Mouse (Mus musculus) layer of hippocampus, adult 18-20 months (tissue): Measurements from ENCODE around the gene Mat2a. TPM values are rescaled to one million over a fixed set of nuclear protein-coding genes. Genes with fewer than 3 reads are reported as not detected.

Experiments
- DNase-seq, 2 experiments: peaks; one replicate each; pipeline ENCODE4 v3.0.0; 2022; ENCODE audit warnings: low spot score in 2 of 2
- total RNA-seq, 2 experiments: library from RNA; stranded (reverse); gene quantifications; 2 replicates each; pipeline ENCODE4 v1.2.3; 2021

Gene Mat2a
- total RNA-seq, 2 experiments from 2014 or later: 193 to 211 TPM

DNA sequence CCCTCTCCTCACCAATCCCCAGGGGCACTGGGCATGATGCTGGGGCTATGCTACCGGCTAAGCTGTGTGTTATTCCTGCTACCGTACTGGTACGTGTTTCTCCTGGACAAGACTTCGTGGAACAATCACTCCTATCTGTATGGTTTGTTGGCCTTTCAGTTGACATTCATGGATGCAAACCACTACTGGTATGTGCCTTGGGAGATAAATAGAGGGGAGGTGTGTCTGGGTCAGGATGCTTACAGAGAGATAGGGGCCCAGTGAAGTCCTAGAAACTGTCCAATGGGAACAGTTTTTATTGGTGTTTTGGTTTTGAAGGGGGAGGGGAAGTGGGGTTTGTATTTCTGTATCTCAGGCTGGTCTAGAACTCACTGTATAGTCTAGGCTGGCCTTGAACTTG lies 21.1 kb downstream of the Mat2a start:
- no peak for DNase-seq

DNA sequence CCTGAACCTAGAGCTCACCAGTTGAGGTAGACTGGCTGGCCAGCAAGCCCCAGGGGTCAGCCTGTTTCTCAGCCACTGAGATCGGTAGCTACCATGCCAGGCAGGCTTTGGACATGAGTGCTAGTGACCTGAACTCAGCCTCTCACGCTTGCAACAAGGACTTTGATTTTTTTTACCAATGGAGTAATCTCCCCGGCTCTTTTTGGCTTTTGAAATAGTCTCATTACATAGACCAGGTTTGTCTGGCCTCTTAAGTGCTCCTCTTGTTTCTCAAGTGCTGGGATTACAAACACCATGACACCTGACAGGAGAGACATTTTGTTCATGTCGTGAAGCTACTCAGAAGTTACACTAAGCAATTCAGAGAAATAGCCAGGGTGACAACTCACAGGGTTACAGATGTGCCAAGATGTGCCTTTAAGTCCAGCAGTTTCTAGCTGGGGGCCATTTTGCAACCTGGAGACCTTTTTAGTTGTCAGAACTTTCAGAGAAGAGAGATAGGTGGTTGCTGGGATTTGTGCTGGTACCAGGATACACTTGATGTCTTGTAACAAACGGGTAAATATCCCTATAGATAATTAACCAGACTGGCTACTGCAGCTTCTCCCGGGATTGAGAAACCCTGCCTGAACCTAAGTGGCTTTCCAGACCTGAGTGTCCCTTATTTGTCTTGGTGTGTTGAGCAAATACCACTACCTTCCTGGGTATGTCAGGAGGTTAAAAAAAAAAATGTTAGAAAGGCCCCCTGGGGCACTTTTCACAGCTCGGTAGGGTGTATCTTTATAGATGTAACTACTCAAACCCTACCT lies 23.2 kb downstream of the Mat2a start:
- DNase-seq: no peak

DNA sequence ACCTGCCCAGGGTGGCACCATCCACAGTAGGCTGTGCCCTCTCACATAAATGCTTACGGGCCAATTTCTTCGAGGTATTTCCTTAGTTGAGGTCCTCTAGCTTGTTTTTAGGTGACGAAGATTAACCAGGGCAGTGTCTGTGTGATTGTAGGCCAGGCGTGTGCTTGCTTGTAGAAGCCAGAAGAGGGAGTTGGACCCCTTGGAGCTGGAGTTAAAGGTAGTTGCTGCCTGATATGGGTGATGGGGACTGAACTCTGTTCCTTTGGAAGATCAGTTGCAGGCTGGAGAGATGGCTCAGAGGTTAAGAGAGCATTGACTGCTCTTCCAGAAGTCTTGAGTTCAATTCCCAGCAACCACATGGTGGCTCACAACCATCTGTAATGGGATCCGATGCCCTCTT lies 24.2 kb downstream of the Mat2a start:
- DNase-seq: no peak

DNA sequence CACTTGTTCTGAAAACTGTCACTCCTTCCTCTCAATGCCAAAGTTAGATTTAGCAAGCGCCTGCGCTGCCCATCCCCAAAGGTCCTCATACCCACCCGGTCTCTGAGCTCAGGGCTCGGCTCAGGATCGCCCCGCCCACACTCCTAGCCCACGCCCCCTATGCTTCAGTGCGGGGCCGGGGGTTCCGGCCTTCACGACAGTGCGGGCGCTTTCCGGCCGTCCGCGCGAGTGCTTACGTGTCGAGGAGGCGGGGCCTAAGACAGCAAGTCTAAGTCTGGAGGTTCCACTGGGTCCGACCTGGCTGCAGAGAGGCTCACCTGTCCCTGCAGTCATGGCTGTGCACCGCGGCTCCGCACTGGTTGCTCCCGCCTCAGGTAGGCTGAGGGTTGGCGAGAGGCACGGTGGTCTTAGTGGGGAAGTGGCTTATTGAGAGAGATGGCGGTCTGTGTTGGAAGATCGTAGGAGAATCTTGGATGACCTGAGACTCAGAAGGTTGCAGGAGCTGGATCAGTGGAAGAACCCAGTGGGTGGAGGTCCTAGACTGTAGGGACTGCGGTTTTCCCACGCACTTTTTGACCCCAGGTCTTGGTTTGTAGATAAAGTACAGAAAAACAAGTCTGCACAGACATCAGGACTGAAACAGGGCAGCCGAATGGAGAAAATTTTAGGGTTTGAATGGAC lies 25.1 kb downstream of the Mat2a start, which contains the start of gene Ggcx:
TSS of gene Ggcx (plus strand) at position 233 of the 681 bp plus-strand sequence.
- DNase-seq: peak; percentile 88 to 94

DNA sequence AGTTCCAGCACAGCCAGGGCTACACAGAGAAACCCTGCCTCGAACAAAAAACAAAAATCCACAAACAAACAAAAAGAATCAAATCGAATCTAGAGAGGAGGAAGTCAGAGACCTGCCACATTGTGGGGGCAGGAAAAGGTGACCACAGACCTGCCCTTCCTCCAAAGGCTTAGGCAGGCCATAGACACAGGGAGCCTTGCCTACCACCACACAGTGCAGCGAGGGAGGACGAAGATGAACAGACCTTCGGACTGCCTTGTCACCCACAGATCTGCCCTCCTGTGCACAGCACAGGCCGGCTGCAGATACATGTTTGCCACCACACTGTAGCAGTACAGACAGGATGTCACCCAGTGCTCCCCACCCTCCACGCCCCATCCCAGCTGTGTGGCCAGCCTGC lies 28.8 kb downstream of the Mat2a start:
- no peak for DNase-seq

DNA sequence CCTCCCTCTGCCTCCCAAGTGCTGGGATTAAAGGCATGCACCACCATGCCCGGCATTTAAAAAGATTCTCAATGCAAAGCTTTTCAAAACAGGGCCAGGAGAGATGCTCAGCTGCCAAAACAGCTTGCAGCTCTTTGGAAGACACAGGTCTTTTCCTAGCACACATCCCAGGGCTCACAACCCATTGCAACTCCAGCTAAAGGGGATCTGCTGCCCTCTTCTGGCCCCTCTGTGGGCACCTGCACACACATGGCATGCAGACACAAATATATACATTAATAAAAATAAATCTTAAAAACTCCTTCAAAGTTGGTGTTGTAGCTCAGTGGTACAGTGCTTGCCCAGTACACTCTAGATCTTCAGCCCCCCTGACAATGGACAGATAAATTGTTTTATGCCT lies 29.4 kb downstream of the Mat2a start:
- no peak for DNase-seq

DNA sequence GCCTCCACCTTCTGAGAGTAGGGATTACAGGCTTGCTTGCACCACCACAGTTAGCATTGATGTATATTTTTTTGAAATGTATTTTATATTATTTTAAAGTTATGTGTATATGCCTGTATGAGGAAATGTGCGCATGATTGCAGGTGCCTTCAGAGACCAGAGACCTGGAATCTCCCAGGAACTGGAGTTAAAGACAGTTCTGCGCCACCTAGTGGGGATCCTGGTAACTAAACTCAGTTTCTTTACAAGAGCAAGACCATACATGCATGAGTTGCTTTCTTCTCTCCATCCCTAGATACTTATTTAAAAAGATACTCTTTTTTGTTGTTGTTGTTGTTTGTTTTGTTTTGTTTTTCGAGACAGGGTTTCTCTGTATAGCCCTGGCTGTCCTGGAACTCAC lies 29.8 kb downstream of the Mat2a start:
- DNase-seq: peak in 1 of 2 experiments; percentile 78

DNA sequence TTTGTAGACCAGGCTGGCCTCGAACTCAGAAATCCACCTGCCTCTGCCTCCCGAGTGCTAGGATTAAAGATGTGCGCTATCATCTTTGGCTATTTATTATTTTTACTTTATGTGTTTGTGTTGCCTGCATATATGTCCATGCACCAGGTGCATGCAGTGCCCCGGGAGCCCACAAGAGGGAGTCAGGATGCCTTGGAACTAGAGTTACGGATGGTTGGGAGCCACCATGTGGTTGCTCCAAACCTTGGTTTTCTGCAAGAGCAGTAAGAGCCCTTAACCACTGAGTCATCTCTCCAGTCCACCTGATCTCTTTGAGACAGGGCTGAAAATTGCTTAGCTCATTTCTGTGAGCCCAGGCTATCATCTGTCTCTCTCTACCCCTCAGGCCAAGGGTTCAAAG lies 32.2 kb downstream of the Mat2a start:
- DNase-seq: peak; percentile 63 to 89

DNA sequence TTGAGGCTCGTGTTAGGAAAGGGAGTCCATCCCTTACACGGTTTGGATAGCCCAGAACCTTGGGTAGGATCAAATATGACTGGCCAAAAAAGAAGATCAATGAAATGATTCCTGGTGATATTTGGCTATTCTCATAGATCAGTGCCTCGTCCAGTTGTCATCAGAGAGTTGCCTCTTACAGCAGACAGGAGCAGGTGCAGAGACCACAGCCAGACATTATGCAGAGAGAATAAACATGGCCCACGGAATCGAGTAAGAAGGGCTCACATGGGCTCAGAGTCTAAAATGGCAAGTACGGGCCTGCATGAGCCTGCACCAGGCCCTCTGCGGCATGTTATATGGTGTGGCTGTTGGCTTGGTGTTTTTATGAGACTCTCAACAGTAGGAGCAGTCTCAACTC lies 34.0 kb downstream of the Mat2a start:
- no peak for DNase-seq

DNA sequence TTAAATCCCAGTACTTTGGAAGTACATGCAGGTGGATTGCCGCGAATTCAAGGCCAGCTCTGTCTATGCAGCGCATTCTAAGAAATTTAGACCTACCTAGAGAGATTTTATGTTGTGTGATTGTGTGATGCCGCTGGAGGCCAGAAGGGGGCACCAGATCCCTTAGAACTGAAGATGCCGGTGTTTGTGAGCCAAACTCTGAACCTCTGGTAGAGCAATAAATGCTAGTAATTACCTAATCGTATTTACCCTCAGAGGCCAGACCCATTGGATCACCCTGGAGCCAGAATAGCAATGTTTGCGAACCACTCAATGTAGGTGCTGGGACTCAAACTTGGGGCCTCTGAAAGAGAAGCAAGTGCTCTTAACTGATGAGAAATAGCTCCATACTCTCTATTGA lies 37.5 kb downstream of the Mat2a start:
- peak; percentile 26 to 85 for DNase-seq

DNA sequence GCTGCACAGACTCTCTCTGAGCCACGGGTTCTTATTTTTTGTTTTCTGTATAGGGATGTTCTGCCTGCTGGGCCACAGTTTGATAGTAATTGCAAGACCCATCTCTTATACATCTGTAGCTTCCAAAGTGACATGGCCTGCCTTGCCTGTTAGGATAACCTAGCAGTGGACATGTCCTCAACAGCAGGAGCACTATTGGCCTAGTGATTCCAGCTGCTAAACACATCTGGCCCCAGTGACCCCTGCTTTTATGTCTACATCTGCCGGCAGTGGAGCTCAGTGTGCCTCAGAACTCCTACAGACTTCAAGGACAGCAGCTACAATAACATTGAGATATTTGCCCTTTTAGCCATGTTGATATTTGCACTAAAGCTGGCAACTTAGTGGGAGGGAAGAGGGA lies 39.4 kb downstream of the Mat2a start:
- DNase-seq: no peak

DNA sequence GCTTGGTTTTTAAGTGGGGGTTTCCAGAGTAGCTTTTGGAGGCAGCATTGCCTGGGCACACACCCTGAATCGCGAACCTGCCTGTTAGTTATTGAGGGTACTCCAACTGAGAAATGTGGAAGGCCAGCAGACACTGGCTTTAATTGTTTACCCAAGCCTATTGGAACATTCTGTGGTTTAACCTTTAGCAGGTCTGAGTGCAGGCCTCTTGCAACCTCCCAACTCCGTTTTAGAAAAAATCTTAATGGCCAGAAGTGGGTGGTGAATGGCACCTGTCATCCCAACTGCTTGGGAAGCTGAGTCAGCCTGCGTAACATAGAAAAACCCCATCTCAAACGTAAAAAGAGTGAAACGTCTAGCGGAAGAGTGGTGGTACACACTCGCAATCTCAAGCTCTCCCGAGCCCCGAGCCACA lies 42.5 kb downstream of the Mat2a start:
- no peak for DNase-seq

DNA sequence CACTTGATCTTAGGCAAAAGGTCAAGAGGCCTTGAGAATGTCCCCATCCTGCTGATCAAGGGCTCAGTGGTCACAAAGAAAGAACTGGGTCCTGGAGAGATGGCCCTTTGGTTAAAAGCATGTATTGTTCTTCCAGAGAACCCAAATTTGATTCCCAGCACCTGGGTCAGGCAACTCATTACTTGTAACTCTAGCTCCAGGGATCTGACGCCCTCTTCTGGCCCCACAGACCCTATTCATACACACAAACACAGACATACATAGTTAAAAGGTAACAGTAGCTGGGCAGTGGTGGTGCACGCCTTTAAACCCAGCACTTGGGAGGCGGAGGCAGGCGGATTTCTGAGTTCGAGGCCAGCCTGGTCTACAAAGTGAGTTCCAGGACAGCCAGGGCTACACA lies 47.0 kb downstream of the Mat2a start:
- DNase-seq: no peak

DNA sequence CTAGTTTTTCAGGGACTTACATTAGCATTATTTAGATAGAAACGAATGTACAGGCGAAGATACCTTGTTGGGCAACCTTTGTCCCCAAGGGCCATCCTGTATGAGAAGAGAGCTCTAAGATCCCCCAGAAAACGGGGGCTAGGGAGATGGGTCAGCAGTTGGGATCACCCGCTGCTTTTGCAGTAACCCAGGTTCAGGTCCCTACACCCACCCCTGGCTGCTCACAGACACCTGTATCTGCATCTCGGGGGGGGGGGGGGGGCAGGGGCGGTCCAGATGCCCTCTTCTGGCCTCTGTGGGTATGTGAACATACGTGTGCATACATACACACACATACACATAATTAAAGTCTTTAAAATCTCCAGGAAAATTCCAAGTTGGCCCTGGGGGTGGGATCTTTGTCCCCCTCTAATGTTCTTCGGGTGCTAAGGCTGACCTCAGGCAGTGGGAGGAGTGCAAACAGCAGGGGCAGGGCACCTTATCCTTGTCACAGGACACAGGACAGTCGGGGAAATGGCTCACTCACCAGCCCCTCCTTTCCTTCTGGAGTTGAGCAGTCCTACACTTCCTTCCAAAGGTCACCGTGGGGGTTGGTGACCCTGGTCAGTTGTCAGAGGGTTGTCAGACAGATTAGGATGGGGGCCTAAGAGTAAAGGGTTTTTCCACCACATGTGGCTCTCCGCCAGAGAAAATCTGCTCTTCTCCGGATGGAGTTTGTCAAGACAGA lies 48.4 kb downstream of the Mat2a start:
- no peak for DNase-seq

DNA sequence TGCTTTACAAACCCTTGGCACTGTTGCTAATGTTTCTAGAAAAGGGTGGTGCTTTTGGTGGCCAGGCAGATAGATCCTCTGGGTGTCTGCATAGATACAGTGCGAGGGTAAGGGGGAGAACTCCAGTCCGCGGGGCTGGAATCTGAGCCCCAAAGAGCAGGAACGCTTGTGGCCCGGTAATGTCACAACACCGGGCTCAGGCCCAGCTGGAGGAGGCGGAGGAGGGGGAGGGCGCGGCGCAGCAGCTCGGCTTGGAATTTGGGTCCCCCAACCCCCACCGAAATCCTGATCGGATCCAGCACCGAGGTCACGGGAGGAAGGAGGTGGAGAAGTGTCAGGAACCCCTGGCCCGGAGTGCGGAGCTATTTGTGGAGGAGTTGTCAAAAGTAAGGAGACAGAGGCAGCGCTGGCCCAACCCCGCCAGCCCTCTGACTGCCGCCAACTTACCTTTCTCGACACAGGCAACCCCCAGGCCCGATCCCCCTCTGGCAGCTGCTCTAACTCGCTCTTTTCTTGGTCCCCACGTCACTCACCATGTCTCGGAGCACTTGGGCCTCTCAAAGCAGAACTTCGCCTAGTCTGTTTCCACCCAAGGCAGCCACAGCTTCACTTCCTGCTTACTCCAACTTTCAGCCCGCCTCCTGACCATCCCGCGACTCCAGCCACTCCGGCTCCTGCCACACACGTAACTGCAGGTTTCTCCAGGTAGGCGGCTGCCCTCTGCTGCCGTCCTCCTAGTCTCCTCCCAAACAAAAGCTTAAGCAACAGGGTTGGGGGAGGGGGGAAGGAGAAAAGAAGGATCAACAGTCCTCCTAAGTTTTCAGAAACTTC lies 49.2 kb downstream of the Mat2a start, which contains the start of gene Vamp8:
TSS of gene Vamp8 (minus strand) at position 763 of the 831 bp plus-strand sequence.
- peak; percentile 32 to 49 for DNase-seq

DNA sequence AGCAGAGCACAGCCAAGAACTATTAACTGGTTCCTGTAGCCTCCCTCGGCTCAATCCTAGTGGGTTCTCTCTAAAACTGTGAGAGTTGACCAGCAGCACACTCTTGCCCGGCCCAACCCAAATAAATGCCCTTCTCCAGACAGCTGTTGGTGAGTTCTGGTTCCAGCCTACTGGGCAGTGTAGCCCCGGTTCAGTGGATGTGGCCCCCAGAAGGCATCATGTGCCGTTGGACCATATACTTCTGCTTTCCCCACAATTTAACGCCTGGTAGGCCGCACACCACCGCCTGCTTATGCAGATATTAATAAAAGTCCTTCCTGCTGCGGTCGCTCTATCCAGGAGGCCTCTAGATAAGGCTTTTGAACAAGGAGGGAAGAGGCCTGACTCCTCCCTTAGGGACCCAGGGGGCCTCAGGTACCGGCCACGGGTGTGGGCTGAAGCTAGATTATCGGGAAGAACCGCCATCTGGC lies 49.9 kb downstream of the Mat2a start:
- no peak for DNase-seq

DNA sequence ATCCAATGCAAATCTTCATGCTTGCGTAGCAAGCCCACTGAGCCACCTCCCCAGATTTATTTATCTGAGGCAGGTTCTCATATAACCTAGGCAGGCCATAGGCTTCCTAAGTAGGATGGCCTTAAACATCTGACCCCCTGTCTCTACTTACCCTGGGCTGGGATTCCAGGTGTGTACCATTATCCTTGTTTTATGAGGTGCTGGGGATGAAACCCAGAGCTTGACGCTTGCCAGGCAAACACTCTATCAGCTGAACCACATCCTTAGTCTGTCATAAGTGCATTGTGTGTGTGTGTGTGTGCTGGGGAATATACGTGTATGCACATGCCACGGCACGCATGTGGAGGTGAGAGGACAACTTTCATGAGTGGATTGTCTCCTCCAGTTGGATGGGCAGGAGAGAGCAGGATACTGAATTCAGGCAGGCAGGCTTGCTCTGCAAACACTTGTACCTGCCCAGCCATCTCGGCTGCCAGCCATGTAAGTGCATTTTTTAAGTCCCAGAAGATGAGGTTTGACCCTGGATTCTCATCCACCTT lies 50.5 kb downstream of the Mat2a start:
- DNase-seq: no peak

DNA sequence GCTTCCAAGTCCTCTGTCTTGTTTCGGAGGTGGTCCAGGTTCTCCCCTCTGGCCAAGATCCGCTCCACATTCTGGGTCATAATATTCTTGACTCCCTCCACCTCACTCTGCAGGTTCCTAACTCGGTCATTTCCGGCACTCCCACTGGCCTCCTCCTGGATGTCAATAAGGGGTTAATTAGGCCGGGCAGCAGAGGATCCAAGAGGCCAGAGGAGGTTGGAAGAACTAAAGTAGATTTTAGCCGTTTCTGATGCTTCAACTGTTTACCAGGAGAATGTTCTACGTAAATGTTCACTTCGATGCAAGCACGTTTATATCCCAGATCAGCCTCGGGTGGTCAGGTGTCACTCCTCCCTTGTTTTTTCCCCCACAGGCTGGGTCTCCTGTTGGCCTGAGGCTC lies 51.1 kb downstream of the Mat2a start:
- DNase-seq: no peak

DNA sequence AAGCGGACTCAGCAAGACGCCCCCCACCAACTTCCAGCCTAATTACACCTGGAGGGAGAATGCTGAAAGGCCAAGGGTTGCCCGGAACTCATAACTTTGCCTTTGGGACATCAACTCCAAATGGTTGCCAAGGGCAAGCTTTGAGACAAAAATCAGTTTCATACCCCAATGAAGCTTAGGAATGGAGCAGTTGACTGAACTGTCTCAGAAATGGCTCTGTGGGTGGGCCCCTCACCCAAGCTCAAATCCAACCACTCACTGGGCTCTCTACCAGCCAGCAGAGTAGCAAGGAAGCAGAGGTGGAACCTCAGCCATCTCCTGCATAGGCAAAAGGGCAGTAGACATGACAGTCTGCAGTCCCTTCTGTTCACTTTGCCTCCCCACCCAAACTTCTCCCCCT lies 51.5 kb downstream of the Mat2a start:
- no peak for DNase-seq

DNA sequence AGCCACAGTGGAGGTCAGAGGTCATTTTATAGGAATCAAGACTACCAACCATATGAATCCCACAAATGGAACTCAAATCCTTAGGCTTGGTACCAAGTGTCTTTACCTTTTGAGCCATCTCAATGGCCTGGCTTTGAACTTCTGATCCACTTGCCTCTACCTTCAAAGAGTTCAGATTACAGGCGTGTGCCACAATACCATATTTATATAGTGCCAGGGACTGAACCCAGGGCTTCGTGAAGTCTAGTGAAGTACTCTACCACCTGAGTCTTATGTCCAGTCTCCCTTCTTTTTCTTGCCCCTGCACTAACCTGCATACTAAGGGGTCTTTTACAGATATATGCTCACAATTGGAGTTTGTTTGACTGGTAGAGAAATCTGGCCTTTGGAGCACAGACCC lies 52.8 kb downstream of the Mat2a start:
- no peak for DNase-seq

DNA sequence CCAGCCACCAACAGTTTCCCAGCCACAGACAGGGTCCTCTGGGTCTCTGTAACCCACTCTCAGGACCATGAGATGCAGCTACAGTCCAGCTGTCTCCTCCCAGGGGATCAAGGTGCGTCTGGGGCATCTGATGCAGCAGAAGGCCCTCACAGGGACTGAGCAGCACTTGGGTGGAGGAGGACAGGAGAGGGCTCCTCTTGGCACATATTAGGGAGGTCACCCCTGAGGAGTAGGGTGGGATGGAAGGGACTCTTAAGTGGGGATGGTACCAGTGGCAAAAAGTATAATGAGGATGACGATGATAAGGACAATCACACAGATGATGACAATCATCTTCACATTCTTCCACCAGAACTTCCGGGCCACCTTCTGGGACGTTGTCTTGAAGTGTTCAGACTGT lies 54.1 kb downstream of the Mat2a start:
- DNase-seq: no peak
